Mouse (Mus musculus): Measurements from ENCODE around the gene 2310034G01Rik. TPM values are rescaled to one million over a fixed set of nuclear protein-coding genes. Genes with fewer than 3 reads are reported as not detected.

The 2310034G01Rik gene
- polyA plus RNA-seq, 1 experiment from 2014 or later = 2.7 TPM

GRCm38 (mm10) chr19:46314151-46314601 is 35.9 kb downstream of the 2310034G01Rik start:
- Histone ChIP-seq H3K4me3 (ENCODE audit: low read length) (no peak overlapping the region), H3K27me3 (ENCODE audit: control insufficient read depth, insufficient read depth, low read length) (peaks cover 61% of the 10 kb centered on the region), H3K4me1 (ENCODE audit: control insufficient read depth, insufficient read depth, low read length) (0 out of 2 replicates have a peak, but pooled peaks cover 5% of the 10 kb centered on the region), H3K27ac (ENCODE audit: low read depth, low read length) (no peak overlapping the region), H3K9ac (ENCODE audit: low read depth, low read length) (no peak overlapping the region), H3K9me3 (ENCODE audit: control insufficient read depth, low read length) (no peaks in the 10 kb centered on the region), H3K4me2 (replicated peaks; ENCODE audit: low read depth, low read length) (no peak overlapping the region), H3K36me3 (ENCODE audit: control insufficient read depth, insufficient read depth, low read length) (peaks cover 10% of the 10 kb centered on the region)
- no peak for ATAC-seq (ENCODE audit: low FRiP score, low TSS enrichment)
- 14% methylated on average over 18 of the region's 18 CpGs for WGBS

- Histone ChIP-seq H3K27me3 (ENCODE audit: control insufficient read depth, insufficient read depth, low read length) (peaks cover 55% of the 10 kb centered on the region), H3K36me3 (ENCODE audit: control insufficient read depth, insufficient read depth, low read length) (peaks cover 10% of the 10 kb centered on the region), H3K27ac (ENCODE audit: low read depth, low read length) (no peak overlapping the region), H3K4me1 (ENCODE audit: control insufficient read depth, insufficient read depth, low read length) (peaks cover 9% of the 10 kb centered on the region; the same call in 1 of the 2 replicates), H3K9me3 (ENCODE audit: control insufficient read depth, low read length) (no peaks in the 10 kb centered on the region), H3K9ac (ENCODE audit: low read depth, low read length) (no peak overlapping the region), H3K4me2 (replicated peaks; ENCODE audit: low read depth, low read length) (no peak overlapping the region), H3K4me3 (ENCODE audit: low read length) (no peak overlapping the region)
- no peak for ATAC-seq (ENCODE audit: low FRiP score, low TSS enrichment)
- 69% methylated on average over 6 of the region's 6 CpGs for WGBS
Observed at GRCm38 (mm10) chr19:46313591-46313990, 36.5 kb downstream of the 2310034G01Rik start.

DNA sequence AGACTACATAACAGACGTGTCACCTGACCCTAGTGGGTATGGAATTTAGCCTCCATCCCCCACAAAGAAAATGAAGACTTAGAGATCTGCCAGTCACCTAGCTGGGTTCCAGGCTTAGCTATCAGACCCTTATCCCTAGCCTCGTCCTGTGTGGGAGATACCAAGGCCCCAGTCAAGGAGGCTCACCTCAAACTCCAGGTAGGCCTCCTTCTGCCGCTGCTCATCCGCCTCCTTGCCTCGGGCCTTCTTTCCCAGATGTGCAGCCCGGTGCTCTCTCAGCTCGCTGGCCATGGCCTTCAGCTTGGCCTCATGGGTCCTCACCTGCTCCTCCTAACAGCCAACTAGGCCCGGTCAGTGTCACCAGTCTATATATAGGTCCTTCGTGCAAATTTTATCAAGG is 37.0 kb downstream of the 2310034G01Rik start:
- H3K4me1 ChIP-seq (ENCODE audit: control insufficient read depth, insufficient read depth, low read length) = peaks cover 10% of the 10 kb centered on the region; the same call in 1 of the 2 replicates
- H3K9ac ChIP-seq (ENCODE audit: low read depth, low read length) = no peak overlapping the region
- H3K9me3 ChIP-seq (ENCODE audit: control insufficient read depth, low read length) = no peaks in the 10 kb centered on the region
- H3K36me3 ChIP-seq (ENCODE audit: control insufficient read depth, insufficient read depth, low read length) = peaks cover 10% of the 10 kb centered on the region
- no peak for ATAC-seq (ENCODE audit: low FRiP score, low TSS enrichment)
- peaks cover 55% of the 10 kb centered on the region for H3K27me3 ChIP-seq (ENCODE audit: control insufficient read depth, insufficient read depth, low read length)
- WGBS = 91% methylated on average over 9 of the region's 9 CpGs
- no peak overlapping the region for H3K4me3 ChIP-seq (ENCODE audit: low read length)
- H3K4me2 ChIP-seq (replicated peaks; ENCODE audit: low read depth, low read length) = no peak overlapping the region
- H3K27ac ChIP-seq (ENCODE audit: low read depth, low read length) = no peak overlapping the region

DNA sequence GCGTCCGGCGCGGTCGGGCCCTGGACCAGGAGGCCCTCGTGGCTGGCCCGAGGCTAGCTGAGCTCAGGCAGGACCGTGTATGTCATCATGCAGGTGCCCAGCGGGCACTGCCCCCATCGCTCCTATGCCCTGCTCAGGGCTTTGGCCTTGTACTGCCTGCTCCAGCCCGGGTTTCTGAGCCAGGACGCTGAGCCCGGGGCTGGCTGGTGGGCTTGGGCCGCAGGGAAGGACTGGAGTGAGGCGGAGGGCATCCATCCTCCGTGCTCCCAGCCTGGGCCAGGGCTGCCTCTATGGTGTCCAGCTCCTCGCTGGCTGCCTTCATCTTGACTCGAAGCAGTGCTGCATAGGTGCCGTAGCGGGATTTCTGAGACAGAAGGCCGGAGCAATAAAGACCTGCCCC is 37.5 kb downstream of the 2310034G01Rik start:
- Histone ChIP-seq H3K4me3 (ENCODE audit: low read length) (no peak overlapping the region), H3K9ac (ENCODE audit: low read depth, low read length) (no peak overlapping the region), H3K27ac (ENCODE audit: low read depth, low read length) (no peak overlapping the region), H3K4me1 (ENCODE audit: control insufficient read depth, insufficient read depth, low read length) (peaks cover 6% of the 10 kb centered on the region; the same call in 1 of the 2 replicates), H3K4me2 (replicated peaks; ENCODE audit: low read depth, low read length) (no peak overlapping the region), H3K9me3 (ENCODE audit: control insufficient read depth, low read length) (no peaks in the 10 kb centered on the region), H3K27me3 (ENCODE audit: control insufficient read depth, insufficient read depth, low read length) (peaks cover 52% of the 10 kb centered on the region), H3K36me3 (ENCODE audit: control insufficient read depth, insufficient read depth, low read length) (peaks cover 10% of the 10 kb centered on the region)
- WGBS = 93% methylated on average over 21 of the region's 21 CpGs
- ATAC-seq (ENCODE audit: low FRiP score, low TSS enrichment) = no peak

DNA sequence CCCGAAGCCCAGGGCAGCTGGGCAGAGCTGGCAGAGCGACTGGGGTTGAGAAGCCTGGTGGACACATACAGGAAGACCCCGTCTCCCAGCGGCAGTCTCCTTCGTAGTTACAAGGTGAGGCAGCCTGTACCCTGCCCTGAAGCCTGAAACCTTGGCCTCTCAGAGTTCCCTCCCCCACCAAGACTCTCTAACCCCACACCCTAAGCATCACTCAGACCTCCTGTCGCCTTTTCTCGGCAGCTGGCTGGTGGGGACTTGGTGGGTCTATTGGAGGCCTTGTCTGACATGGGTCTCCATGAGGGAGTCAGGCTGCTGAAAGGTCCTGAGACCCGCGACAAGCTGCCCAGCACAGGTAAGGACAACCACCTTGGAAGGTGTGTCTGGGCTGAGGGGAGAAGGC is 38.8 kb downstream of the 2310034G01Rik start:
- no peak for ATAC-seq (ENCODE audit: low FRiP score, low TSS enrichment)

DNA sequence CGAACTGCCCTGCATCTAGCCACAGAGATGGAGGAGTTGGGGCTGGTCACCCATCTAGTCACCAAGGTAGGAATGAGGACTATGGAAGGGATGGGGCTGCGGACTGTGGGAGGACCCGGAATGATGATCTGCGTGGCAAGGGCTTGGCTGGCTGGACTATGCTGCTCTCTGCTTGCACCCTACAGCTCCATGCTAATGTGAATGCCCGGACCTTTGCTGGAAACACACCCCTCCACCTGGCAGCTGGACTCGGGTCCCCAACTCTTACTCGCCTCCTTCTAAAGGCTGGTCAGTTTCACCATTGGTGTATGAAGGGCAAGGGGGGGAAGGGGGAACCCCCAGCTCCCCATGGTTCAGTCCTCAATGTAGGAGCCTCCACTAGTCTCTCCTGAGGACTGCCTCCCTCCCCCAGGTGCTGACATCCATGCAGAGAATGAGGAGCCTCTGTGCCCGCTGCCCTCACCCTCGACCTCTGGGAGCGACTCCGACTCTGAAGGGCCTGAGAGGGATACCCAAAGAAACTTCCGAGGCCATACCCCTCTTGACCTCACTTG is 39.7 kb downstream of the 2310034G01Rik start:
- Histone ChIP-seq H3K9ac (ENCODE audit: low read depth, low read length) (no peak overlapping the region), H3K36me3 (ENCODE audit: control insufficient read depth, insufficient read depth, low read length) (peaks cover 10% of the 10 kb centered on the region), H3K4me1 (ENCODE audit: control insufficient read depth, insufficient read depth, low read length) (peaks cover 9% of the 10 kb centered on the region), H3K9me3 (ENCODE audit: control insufficient read depth, low read length) (no peaks in the 10 kb centered on the region), H3K27ac (ENCODE audit: low read depth, low read length) (no peak overlapping the region), H3K4me3 (ENCODE audit: low read length) (no peak overlapping the region), H3K4me2 (replicated peaks; ENCODE audit: low read depth, low read length) (no peak overlapping the region), H3K27me3 (ENCODE audit: control insufficient read depth, insufficient read depth, low read length) (peaks cover 31% of the 10 kb centered on the region)
- ATAC-seq (ENCODE audit: low FRiP score, low TSS enrichment) = no peak
- 91% methylated on average over 12 of the region's 12 CpGs for whole genome bisulfite sequencing

More for the DNA sequence above, 38.8 kb downstream of the 2310034G01Rik start:
- H3K4me1 ChIP-seq (ENCODE audit: control insufficient read depth, insufficient read depth, low read length) = peaks cover 7% of the 10 kb centered on the region
- WGBS = 86% methylated on average over 9 of the region's 9 CpGs
- no peak overlapping the region for H3K4me3 ChIP-seq (ENCODE audit: low read length)
- H3K36me3 ChIP-seq (ENCODE audit: control insufficient read depth, insufficient read depth, low read length) = peaks cover 10% of the 10 kb centered on the region
- no peak overlapping the region for H3K4me2 ChIP-seq (replicated peaks; ENCODE audit: low read depth, low read length)
- no peaks in the 10 kb centered on the region for H3K9me3 ChIP-seq (ENCODE audit: control insufficient read depth, low read length)
- peaks cover 40% of the 10 kb centered on the region for H3K27me3 ChIP-seq (ENCODE audit: control insufficient read depth, insufficient read depth, low read length)
- no peak overlapping the region for H3K27ac ChIP-seq (ENCODE audit: low read depth, low read length)
- H3K9ac ChIP-seq (ENCODE audit: low read depth, low read length) = no peak overlapping the region

DNA sequence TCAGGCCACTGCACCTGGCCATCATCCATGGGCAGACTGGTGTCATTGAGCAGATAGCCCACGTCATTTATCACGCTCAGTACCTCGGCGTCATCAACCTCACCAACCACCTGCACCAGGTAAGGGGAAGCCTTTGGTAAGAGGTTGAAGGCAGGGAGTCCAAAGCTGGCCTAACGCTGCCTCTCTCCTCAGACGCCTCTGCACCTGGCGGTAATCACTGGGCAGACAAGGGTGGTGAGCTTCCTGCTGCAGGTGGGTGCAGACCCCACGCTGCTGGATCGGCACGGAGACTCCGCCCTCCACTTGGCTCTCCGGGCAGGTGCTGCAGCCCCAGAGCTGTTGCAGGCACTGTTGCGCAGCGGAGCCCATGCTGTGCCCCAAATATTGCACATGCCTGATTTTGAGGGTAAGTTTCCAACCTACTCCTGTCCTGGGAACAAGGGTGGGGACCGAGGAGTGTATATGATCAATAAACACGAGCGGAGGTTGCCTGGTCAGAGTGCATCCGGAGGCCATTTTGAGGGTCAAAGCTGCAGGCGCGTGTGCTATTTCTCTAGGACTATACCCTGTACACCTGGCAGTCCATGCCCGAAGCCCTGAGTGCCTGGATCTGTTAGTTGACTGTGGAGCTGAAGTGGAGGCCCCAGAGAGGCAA is 40.3 kb downstream of the 2310034G01Rik start:
- Histone ChIP-seq H3K4me3 (ENCODE audit: low read length) (no peak overlapping the region), H3K9ac (ENCODE audit: low read depth, low read length) (no peak overlapping the region), H3K4me2 (replicated peaks; ENCODE audit: low read depth, low read length) (no peak overlapping the region), H3K36me3 (ENCODE audit: control insufficient read depth, insufficient read depth, low read length) (peaks cover 10% of the 10 kb centered on the region), H3K9me3 (ENCODE audit: control insufficient read depth, low read length) (no peaks in the 10 kb centered on the region), H3K27ac (ENCODE audit: low read depth, low read length) (no peak overlapping the region), H3K4me1 (ENCODE audit: control insufficient read depth, insufficient read depth, low read length) (peaks cover 14% of the 10 kb centered on the region), H3K27me3 (ENCODE audit: control insufficient read depth, insufficient read depth, low read length) (peaks cover 25% of the 10 kb centered on the region)
- ATAC-seq (ENCODE audit: low FRiP score, low TSS enrichment) = no peak
- 83% methylated on average over 21 of the region's 21 CpGs for WGBS

- peaks cover 14% of the 10 kb centered on the region for H3K4me1 ChIP-seq (ENCODE audit: control insufficient read depth, insufficient read depth, low read length)
- peak overlapping the region; percentile 58 for H3K9ac ChIP-seq (ENCODE audit: low read depth, low read length)
- H3K4me3 ChIP-seq (ENCODE audit: low read length) = peak overlapping the region; percentile 41
- H3K27ac ChIP-seq (ENCODE audit: low read depth, low read length) = no peak overlapping the region
- WGBS = 1% methylated on average over 45 of the region's 47 CpGs
- H3K27me3 ChIP-seq (ENCODE audit: control insufficient read depth, insufficient read depth, low read length) = peaks cover 16% of the 10 kb centered on the region
- H3K4me2 ChIP-seq (replicated peaks; ENCODE audit: low read depth, low read length) = peak overlapping the region; percentile 90
- H3K9me3 ChIP-seq (ENCODE audit: control insufficient read depth, low read length) = no peaks in the 10 kb centered on the region
- peak; percentile 12; the same call in 1 of the 2 replicates for ATAC-seq (ENCODE audit: low FRiP score, low TSS enrichment)
- peaks cover 10% of the 10 kb centered on the region for H3K36me3 ChIP-seq (ENCODE audit: control insufficient read depth, insufficient read depth, low read length)
Observed at GRCm38 (mm10) chr19:46308706-46309435, 41.2 kb downstream of the 2310034G01Rik start.
